Mouse (Mus musculus): ENCODE data around the gene Mei1. TPM values are rescaled to one million over a fixed set of nuclear protein-coding genes. Genes with fewer than 3 reads are reported as not detected.

The Mei1 gene
- total RNA-seq, 2 experiments from 2014 or later, result 0.16 TPM; not detected in 1

DNA sequence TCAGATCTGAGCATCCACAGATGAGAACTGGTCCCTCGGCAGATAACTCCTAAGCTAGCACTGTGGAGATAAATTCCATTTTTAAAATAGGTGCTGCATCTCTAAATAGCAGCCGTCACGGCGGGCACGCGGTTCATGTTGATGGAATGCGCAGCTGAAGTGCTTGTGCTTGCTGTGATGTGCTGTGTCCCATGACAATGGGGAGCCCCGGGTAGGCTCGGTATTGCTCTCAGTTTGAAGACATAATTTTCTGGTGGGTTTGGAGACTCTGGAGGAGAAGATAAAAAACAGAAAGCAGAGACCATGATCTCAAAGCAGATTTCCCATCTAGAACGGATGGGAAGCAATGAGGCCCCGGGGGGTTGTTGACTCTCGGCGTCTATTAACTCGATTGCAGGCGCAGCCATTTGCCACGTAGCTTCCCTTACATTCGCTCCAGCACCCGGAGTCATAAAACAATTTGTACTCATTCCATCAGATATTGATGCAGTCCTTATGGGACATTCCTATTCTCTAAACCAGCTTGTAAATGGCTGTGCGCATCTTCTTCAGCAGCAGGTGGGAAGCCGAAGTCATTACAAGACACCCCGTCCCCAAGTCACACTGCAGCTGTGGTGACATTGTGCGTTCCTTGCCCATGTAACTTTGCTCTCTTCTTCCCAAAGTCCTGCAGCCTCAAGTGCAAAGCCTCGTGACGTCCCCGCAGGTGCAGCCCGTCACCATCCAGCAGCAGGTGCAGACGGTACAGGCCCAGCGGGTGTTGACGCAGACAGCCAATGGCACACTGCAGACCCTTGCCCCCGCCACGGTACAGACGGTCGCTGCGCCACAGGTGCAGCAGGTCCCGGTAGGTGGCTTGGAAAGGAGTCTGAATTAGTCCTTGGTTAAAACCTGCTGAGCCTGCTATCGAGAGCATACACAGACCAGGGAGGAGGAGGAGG lies 100.9 kb downstream of the Mei1 start:
- no peak for DNase-seq (ENCODE audit: low spot score in 2 of 2)

DNA sequence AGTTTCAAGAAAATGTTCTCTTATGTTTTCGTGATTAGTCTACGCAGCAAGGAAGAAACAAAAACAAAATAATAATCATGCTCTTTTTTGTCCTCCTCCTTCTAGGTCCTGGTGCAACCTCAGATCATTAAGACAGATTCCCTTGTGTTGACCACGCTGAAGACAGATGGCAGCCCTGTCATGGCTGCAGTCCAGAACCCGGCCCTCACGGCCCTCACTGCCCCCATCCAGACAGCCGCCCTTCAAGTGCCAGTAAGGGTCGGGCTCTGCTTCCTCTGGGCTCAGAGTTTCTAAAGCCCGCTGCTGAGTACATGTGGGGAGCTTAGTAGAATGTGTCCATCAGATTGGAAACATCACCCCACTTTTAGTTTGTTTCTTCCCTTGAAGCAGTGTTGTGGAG lies 102.9 kb downstream of the Mei1 start:
- DNase-seq (ENCODE audit: low spot score in 2 of 2), result no peak

DNA sequence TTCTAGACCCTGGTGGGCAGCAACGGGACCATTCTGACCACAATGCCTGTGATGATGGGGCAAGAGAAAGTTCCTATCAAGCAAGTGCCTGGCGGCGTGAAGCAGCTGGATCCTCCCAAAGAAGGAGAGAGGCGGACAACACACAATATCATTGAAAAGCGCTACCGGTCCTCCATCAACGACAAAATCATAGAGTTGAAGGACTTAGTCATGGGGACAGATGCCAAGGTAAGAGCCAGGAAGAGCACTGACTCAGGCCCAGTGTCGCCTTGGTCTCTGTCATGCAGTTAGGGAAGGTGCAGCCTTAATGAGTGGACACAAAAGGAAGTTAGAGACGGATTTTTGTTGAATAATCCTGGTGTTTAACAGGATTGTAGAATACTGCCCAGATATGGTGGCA lies 105.3 kb downstream of the Mei1 start:
- DNase-seq (ENCODE audit: low spot score in 2 of 2), result no peak

Other genes starting within 250 kb of the Mei1 start
- gene Tob2, start 211.2 kb upstream of the Mei1 start, total RNA-seq (2021), result 10 to 100 TPM; 34.5 to 44.1 TPM
- gene Phf5a, start 198.1 kb upstream of the Mei1 start, total RNA-seq (2021), result 10 to 100 TPM; 48.9 to 55.8 TPM
- gene Aco2, start 197.7 kb upstream of the Mei1 start, total RNA-seq (2021), result 100 to 1,000 TPM; 650 to 720 TPM
- 10 to 100 TPM; 14.1 to 16.5 TPM for gene Polr3h, start 143.8 kb upstream of the Mei1 start, total RNA-seq (2021)
- gene Csdc2, start 133.2 kb upstream of the Mei1 start, total RNA-seq (2021), result 1 to 10 TPM; 9.1 to 9.4 TPM
- 10 to 100 TPM; 20.3 to 21.6 TPM for gene Pmm1, start 109.1 kb upstream of the Mei1 start, total RNA-seq (2021)
- not detected for gene 1700029P11Rik, start 89.5 kb upstream of the Mei1 start, total RNA-seq (2021)
- gene Xrcc6, start 82.2 kb upstream of the Mei1 start, total RNA-seq (2021), result 10 to 100 TPM; 26.2 to 28.6 TPM
- gene Desi1, start 36.1 kb upstream of the Mei1 start, total RNA-seq (2021), result 10 to 100 TPM; 21.9 to 23.9 TPM
- 10 to 100 TPM; 60.2 to 64.0 TPM for gene Snu13, start 22.4 kb upstream of the Mei1 start, total RNA-seq (2021)
- not detected for gene 4930407I10Rik, start 10.8 kb upstream of the Mei1 start, total RNA-seq (2021)
- 10 to 100 TPM; 45.5 to 49.4 TPM for gene Ccdc134, start 57.9 kb downstream of the Mei1 start, total RNA-seq (2021)
- gene Srebf2, start 77.2 kb downstream of the Mei1 start, total RNA-seq (2021), result 10 to 100 TPM; 77.9 to 96.4 TPM
- gene Shisa8, start 142.8 kb downstream of the Mei1 start, total RNA-seq (2021), result under 1 TPM in 1 of 2 experiments, not detected in 1; 0.23 TPM
- gene Tnfrsf13c, start 154.4 kb downstream of the Mei1 start, total RNA-seq (2021), result under 1 TPM in 1 of 2 experiments, not detected in 1; 0.66 TPM
- gene Cenpm, start 174.8 kb downstream of the Mei1 start, total RNA-seq (2021), result 10 to 100 TPM in 1 of 2 experiments, 1 to 10 TPM in 1; 8.5 to 14.4 TPM
- gene 1500009C09Rik, start 182.4 kb downstream of the Mei1 start, total RNA-seq (2021), result not detected
- gene Sept3, start 204.9 kb downstream of the Mei1 start, total RNA-seq (2021), result 1 to 10 TPM; 1.2 to 1.9 TPM
- gene Wbp2nl, start 229.0 kb downstream of the Mei1 start, total RNA-seq (2021), result not detected

All from gastrocnemius, postnatal 4 days (tissue).